Mouse (Mus musculus): ENCODE data around the gene Tfam.

- TF ChIP-seq EP300 (IDR thresholded peaks at IDR 0.05; ENCODE audit: insufficient read depth, low read depth, low read length) (no peak), POLR2A (IDR thresholded peaks at IDR 0.05; ENCODE audit: insufficient read depth, low read depth, low read length) (no peak), CTCF (IDR thresholded peaks at IDR 0.05) (no peak)
Observed at GRCm38 (mm10) chr10:71194713-71195112, 43.4 kb downstream of the Tfam start.
